Mouse (Mus musculus) gastrocnemius, adult 18-20 months (tissue): ENCODE results near the gene Hoxb13. TPM values are rescaled to one million over a fixed set of nuclear protein-coding genes. Genes with fewer than 3 reads are reported as not detected.

Source experiments
- DNase-seq: peaks from one replicate; pipeline ENCODE4 v3.0.0; 2021; ENCODE audit warnings: low spot score
- total RNA-seq, 2 experiments: library from RNA; stranded (reverse); gene quantifications; 2 replicates each; pipeline ENCODE4 v1.2.3; 2021

Gene Hoxb13
- total RNA-seq, 2 experiments from 2014 or later, result not detected

DNA sequence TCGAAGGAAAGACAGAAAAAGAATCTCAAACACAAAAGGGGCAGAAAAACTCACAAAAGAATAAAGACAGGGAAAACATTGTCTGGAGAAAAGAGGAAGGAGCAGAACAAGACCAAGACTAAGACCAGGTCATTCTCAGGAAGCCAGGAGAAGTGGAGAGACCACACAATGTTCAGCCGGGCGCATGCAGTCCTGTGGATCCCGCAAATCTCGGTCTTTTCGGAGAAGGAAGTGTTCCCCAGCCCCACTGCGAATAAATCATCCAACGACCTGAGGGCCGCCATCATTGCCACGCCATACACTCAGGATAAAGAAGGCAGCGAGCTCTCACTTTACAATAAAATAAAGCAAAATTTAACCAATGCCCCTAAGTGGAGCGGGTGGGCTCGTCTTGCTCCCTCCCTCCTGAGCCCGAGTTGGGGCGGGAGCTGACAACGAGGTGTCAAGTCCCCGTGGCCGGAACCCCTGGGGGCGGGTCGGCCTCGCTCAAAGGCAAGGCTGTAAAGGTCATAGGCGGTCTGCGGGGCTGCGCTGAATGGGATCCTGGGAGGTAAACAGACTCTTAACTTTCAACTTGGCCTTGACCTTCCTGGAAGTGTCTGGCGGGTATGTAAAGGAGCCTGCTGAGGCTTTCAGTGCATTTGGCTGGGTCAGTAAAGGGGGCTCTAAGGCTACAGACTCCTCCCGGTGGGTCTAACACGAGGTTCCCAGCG is 4.2 kb upstream of the Hoxb13 start:
- no peak for DNase-seq

DNA sequence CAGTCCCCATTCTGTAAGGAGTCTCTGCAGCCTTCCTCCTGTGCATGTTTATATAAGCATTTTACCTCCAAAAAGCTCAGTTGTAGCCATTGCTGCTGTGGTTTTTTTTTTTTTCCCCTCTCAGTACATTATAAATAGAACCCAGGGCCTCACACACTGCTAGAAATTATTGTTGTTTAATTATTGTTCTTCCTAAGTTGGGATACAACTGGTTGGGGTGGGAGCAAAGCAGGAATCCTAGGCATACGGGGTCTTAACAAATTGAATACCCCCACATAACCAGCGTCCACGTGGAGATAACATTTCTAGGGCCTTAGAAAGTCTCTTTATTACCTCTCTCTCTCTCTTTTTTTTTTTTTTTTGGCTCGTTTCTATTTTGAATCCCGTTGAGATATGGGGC is 3.0 kb upstream of the Hoxb13 start:
- no peak for DNase-seq

- no peak for DNase-seq
Observed at GRCm38 (mm10) chr11:96194401-96194710, 240 bp downstream of the Hoxb13 start.

DNA sequence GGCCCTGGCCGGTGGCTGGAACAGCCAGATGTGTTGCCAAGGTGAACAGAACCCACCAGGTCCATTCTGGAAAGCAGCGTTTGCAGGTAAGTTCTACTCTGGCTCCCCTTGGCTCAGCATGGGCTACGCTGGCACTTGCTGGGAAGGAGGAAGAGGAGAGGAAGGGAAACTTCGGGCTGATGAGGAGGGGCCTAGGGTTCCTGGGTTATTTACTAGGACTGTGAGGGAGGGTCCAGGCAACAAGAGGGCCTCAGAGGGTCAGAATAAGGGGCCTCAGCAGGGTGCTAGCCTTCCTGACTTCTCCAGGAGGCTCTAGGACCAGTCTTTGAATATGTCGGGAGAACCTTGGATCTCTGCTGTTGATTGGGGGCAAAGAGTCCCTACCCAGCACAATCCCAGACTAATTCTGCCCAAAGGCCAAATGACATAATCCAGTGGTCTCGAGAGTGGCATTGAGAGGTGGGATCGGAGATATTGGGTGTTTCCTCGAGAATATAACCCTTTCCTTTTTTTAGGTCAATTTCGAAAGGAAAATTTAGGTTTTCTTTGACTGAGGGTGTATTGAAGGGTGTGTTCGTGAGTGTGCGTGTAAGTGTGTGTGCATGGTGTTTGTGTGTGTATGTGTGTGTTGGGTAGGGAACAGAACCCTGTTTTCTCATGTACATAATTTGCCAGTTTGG is 985 bp downstream of the Hoxb13 start:
- no peak for DNase-seq

- DNase-seq, result no peak
Observed at GRCm38 (mm10) chr11:96195769-96196280, 1.7 kb downstream of the Hoxb13 start.

DNA sequence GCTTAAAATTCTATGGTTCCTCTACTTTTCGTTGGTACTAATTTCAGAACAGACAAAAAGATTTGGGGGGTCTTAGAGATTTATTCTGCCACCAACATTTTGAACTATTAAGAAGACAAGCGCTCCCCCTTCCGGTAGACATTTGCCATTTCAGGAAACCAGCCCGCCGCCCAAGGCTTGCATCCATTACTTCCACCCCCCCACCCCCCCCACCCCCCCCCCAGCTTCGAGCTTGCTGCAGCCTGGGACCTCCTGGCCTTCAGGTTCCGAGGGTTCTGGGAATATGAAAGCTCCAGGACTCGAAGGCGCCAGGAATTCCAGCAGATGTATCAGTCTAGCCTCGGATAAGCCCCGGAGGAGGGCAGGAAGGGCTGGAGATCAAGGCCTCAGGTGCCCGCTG is 4.5 kb downstream of the Hoxb13 start:
- peak; percentile 8 for DNase-seq

DNA sequence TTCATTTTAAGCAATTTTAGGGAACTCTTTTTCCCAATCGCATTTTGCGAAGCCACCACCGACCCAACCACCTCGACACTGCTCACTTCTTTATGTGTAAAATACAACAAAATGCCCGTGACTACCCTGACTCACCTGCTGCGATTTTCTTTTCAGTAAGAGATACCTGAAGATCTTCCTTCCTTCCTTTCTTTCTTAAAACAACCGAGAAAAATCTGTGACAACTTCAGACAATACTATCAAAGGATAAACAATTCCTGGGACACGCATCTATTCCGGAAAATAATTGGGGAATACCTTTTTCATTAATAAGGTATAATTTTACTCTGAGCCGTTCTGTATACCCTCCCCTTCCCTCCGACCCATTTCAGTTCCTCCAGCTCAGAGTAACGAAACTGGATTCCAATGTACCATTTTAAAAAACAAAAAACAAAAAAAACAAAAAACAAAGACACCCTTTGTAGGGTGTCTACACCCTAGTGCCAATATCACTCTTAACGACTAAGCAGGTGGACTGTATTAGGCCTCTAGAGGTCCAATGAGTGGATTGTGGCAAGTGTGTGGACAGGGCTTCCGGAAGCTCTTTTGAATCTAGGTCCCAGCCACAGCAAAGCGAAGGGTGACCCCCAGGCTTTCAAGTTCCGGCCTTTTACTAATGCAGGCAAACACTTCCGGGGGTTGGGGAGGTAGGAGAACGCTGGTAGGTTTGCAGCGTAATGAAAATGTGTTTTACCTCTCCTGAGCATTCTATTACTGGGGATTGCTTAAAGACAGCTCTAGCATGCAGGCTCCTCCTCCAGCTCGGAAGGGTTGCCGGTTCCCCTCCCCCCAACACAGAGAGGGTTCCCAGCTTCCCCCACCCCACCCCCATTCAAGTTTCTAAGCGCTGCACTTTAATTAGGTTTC is 5.3 kb downstream of the Hoxb13 start:
- DNase-seq, result no peak

DNA sequence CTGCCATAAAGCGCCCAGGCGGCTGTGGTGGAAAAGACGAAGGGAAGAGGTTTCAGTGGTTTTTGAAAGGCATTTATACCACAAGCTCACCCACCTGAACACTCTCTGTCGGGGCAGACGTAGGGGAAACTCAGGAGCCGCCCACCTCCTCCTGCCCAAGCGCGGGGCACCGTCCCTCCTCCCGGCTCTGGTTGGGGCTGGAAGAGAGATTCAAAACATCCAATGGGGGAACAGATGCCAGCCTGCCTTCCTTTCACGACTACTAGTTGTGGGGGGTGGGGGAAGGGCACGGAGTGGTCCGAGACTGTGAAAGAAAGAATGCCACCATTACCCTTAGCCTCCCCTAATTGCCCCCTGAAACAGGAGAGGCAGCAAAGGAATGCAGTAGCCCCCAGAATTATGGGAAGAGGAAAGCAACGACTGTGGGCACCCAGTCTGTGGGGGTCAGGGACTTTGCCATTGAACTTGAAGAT is 6.1 kb downstream of the Hoxb13 start:
- DNase-seq, result no peak

GRCm38 (mm10) chr11:96201741-96202140 is 7.6 kb downstream of the Hoxb13 start:
- DNase-seq, result no peak

- no peak for DNase-seq
Observed at GRCm38 (mm10) chr11:96202401-96203081, 8.4 kb downstream of the Hoxb13 start.

DNA sequence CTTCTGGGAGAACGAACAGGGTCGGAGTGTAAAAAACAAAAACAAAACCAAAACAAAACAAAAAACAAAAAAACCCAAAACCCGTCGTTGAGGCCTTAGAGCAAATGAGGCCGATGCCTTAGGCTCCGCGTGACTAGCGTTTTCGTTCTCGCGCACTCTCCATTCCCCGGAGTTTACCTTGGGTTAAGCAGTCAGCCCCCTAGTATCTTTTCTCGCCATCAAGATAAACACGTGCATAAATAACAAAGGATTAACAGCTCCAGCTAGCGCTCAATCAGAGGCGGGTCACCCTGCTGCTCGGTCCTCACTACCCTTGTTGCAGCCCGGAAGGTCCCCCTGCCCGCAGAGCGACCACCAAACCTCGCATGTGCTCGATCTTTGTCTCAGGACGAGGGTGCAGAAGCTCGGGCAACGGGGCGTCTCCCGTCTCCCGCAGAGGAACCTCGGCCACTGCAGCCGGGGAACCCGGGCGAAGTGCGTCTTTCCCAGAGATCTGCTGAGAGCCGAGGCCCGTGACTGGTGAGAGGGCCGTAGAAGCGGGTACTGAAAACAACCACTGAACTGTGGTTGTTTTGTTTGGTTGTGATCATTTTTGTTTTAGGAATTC is 9.2 kb downstream of the Hoxb13 start:
- DNase-seq, result no peak

DNA sequence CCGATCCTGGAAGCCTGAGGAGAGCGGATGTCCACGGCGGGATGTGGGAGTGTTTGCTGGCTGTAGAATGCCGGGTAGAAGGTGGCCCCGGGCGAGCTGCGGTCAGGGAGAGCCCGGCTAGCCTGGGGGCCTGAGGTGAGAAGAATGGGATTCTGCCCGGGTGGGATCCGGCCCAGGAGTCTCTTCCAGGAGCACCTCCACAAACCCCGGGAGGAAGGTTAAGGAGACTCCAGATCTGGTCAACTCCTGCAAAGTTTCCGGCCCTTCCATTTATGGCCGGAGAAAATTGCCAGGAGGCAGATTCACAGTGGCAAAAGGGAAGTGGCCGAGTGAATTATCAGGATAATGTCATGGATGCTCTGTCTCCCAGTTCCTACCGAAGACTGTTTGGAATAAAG is 9.7 kb downstream of the Hoxb13 start:
- DNase-seq, result no peak

GRCm38 (mm10) chr11:96204351-96204750 is 10.2 kb downstream of the Hoxb13 start:
- DNase-seq, result no peak

- DNase-seq, result no peak
Observed at GRCm38 (mm10) chr11:96205426-96206131, 11.5 kb downstream of the Hoxb13 start.

DNA sequence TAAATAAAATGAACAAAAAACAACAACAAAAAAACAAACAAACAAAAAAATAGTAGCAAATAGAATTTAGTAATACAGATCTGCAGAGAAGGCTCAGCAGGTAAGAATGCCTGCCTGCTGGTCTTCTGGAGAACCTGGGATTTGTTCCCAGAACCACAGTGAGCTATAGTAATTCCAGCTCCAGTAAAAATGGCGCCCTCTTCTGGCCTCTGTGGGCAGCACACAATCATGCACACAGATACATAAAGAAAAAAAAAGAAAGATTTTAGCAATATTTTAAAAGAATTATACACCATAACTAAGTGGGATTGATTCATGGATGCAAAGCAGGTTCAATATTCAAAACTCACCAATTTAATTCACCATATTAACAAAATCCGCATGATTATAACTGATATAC is 29.7 kb downstream of the Hoxb13 start:
- DNase-seq, result no peak

DNA sequence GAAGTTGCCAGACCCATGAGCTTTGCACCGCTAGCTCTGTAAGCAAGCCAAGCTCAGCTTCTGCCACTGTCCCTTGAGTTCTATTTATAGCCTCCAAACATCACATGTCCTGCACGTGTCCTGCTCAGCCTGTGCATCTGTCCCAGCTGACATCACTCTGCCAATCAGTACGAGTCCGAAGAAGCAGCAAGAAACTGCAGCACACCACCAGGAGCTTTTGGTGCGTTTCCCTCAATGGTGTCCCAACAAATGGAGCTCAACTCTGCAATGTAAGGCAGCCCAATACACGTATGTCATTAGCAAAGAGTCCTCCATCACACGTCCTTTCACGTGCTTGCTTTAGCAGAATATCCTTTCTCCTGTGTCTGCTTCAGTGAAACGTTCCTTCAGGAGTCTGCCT is 33.6 kb downstream of the Hoxb13 start:
- no peak for DNase-seq

DNA sequence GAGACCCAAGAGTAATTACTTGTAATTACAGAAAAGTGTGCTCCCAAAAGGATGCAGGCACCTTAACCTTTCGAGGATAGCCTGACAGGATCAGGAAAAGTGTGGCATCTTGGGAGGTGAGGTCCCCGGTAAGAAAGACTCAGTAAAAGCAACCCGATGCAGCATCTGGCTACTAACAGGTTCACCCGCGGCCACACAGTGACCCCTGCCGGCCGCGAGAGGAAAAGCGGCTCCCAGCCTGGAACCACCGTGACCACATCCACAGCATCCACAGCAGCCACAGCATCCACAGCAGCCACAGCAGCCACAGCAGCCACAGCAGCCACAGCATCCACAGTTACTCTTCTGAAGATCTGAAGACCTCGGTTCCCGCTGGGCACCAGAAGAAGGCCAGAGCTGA is 40.8 kb downstream of the Hoxb13 start:
- peak; percentile 12 for DNase-seq

DNA sequence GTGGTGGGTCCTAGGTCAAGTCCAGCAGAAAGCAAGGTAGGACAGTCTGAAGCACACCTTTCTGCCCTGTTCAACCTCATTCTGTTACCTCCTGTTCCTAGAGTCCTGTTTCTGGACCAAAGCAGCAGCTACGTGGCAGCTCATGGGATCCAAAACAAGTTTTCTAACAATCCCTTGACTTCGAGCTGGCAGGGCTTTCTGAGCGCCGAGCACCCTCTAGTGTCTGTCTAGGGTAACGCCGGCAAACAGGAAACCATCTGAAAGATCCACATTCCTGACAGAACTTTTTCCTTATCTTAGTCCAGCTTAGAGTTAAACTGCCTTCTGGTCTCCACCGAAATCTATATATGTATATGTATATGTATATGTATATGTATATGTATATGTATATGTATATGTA is 46.1 kb downstream of the Hoxb13 start:
- DNase-seq, result peak; percentile 19
